Mouse (Mus musculus) cerebellum, adult 11-12 months (tissue): ENCODE measurements at regions not wholly inside any gene's neighbourhood (a gene's known extent, or its start where the extent isn't known, plus 50 kb on each side); places are given as distances from the start of the nearest gene placed in this dataset.
"Not testable (repeated sequence)": the region's sequence is repeated elsewhere in the genome, so short reads cannot be mapped to it uniquely, and the experiment has no call there.

Experiments
- DNase-seq: peaks from one replicate; pipeline ENCODE4 v3.0.0; 2022

- DNase-seq, result peak; percentile 2
Measured at GRCm38 (mm10) chr17:79501031-79501474, 110.6 kb upstream of the Rmdn2 start.

GRCm38 (mm10) chr17:79501926-79502325 is 109.7 kb upstream of the Rmdn2 start:
- no peak for DNase-seq

GRCm38 (mm10) chr17:79503037-79503436 is 108.6 kb upstream of the Rmdn2 start:
- no peak for DNase-seq

- no peak for DNase-seq
Measured at GRCm38 (mm10) chr17:79504209-79504608, 107.5 kb upstream of the Rmdn2 start.

- DNase-seq, result no peak
Measured at GRCm38 (mm10) chr17:79505565-79505964, 106.1 kb upstream of the Rmdn2 start.

GRCm38 (mm10) chr17:79509281-79509680 is 102.4 kb upstream of the Rmdn2 start:
- DNase-seq, result no peak

GRCm38 (mm10) chr17:79509957-79510710 is 101.5 kb upstream of the Rmdn2 start:
- DNase-seq, result no peak

GRCm38 (mm10) chr17:79511218-79511617 is 100.4 kb upstream of the Rmdn2 start:
- DNase-seq, result no peak

GRCm38 (mm10) chr17:79514076-79514475 is 97.6 kb upstream of the Rmdn2 start:
- DNase-seq, result no peak

GRCm38 (mm10) chr17:79518185-79518584 is 93.5 kb upstream of the Rmdn2 start:
- no peak for DNase-seq

- no peak for DNase-seq
Measured at GRCm38 (mm10) chr17:79518696-79519095, 93.0 kb upstream of the Rmdn2 start.

- no peak for DNase-seq
Measured at GRCm38 (mm10) chr17:79519356-79519755, 92.3 kb upstream of the Rmdn2 start.

- DNase-seq, result no peak
Measured at GRCm38 (mm10) chr17:79520283-79520682, 91.4 kb upstream of the Rmdn2 start.

GRCm38 (mm10) chr17:79521691-79522090 is 90.0 kb upstream of the Rmdn2 start:
- DNase-seq, result no peak

- no peak for DNase-seq
Measured at GRCm38 (mm10) chr17:79523230-79523629, 88.4 kb upstream of the Rmdn2 start.

GRCm38 (mm10) chr17:79527391-79527790 is 84.3 kb upstream of the Rmdn2 start:
- no peak for DNase-seq

- no peak for DNase-seq
Measured at GRCm38 (mm10) chr17:79536549-79536948, 75.1 kb upstream of the Rmdn2 start.

GRCm38 (mm10) chr17:79538789-79539188 is 72.9 kb upstream of the Rmdn2 start:
- DNase-seq, result no peak

- DNase-seq, result no peak
Measured at GRCm38 (mm10) chr17:79540038-79540437, 71.6 kb upstream of the Rmdn2 start.

- DNase-seq, result no peak
Measured at GRCm38 (mm10) chr17:79540511-79540910, 71.2 kb upstream of the Rmdn2 start.

GRCm38 (mm10) chr17:79543907-79544522 is 67.6 kb upstream of the Rmdn2 start:
- DNase-seq, result peak; percentile 26

- no peak for DNase-seq
Measured at GRCm38 (mm10) chr17:79545878-79546277, 65.8 kb upstream of the Rmdn2 start.

- no peak for DNase-seq
Measured at GRCm38 (mm10) chr17:79547075-79547474, 64.6 kb upstream of the Rmdn2 start.

GRCm38 (mm10) chr17:79547524-79547923 is 64.1 kb upstream of the Rmdn2 start:
- no peak for DNase-seq

- DNase-seq, result not testable (repeated sequence)
Measured at GRCm38 (mm10) chr17:79550409-79550808, 61.3 kb upstream of the Rmdn2 start.
